Mouse (Mus musculus) ovary, adult 18-20 months (tissue): ENCODE data around the gene Cel.

ENCODE experiments used
- DNase-seq: peaks from one replicate; pipeline ENCODE4 v3.0.0; 2022; ENCODE audit warnings: low spot score, mixed read lengths

Gene Cel

DNA sequence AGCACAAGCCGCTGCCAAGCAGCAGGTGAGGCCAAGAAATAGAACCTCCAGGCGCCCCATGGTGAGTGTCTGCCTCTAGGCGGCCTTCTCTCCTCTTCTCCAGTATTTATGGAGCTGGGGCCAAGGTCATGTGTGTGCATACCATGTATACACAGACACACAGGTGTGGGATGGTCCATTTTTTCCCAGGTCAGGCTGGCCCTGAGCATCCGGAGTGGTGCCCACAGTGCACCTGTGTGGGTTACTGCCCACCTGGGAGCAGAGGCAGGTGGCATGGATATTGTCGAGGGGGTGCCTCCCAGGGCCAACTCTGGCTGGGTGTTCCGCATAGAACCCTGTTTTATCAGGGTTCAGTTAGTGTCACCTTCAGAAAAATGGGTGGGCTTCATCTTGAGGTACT is at the start of gene Cel:
TSS of gene Cel (minus strand) at position 101 of the 400 bp plus-strand sequence.
- DNase-seq, result no peak

DNA sequence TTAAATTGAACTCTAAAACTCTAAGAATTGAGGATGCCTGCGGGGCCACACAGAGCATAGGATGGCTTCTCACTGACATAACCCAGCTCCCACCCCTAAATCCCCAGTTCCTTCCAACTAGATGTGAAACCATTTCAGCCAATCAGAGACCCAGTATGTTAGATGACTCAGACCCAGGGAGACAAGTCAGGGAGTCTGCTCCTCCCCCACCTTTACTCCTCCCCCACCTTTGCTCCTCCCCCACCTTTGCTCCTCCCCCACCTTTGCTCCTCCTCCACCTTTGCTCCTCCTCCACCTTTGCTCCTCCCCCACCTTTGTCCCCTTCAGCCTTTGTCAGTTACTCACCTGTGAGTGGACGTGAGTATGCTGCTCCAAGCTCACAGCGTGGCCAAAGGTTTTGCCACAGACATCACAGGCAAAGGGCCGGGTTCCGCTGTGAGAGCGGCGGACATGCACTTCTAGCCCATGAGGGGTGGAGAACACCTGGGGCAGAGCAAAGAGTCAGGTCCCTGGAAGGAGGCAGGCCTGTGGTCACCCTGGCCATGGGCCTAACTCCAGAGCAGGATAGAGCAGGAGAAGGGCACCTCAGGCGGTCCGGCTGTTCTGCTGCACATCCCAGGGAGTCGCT is 49.3 kb upstream of the Cel start:
- DNase-seq, result no peak

DNA sequence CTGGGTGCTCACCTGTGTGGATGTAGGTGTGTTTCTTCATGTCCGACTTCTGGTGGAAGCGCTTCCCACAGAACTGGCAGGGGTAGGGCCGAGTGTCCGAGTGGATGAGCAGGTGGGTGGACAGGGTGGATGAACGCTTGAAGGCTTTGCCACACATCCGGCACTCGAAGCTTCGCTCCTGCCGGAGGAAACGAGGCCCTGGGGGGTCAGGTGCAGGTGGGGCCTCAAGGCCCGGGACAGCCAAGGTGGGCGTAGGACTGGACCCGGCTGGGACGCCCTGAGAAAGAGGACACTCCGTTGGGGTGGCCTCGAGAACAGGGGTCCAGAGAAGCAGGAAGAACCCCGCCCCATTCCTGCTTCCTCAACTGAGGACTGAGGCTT is 48.2 kb upstream of the Cel start:
- DNase-seq, result no peak

DNA sequence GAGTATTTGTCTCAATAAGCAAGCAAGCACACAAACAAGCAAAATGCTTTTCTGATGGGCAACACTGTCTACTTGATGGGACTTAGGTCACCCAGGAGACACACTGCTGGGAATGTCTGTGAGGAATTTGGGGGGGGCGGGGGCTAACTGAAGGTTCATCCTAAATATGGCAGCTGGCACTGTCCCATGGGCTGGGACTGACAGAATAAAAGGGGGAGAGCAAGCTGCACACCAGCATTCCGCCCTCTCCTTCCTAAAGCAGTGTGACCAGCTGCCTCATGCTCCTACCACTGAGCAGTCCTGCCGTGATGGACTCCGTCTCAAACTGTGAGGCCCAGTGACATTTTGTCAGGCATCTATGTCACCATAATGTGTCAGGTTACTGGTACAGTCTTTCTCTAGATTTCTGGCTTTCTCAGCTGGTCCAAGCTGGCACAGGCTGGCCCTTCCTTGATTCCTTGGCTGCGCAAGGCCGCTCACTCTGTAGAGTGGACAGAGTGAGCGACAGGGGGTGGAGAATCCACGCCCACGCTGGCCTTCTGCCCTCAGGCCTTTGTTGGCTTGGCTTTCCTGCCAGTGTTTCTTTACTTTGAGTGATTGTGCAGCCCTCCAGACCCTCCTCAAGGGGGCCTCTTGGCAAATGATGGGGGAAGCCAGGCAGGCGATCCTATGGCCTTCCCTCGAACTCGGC is 47.7 kb upstream of the Cel start:
- no peak for DNase-seq

DNA sequence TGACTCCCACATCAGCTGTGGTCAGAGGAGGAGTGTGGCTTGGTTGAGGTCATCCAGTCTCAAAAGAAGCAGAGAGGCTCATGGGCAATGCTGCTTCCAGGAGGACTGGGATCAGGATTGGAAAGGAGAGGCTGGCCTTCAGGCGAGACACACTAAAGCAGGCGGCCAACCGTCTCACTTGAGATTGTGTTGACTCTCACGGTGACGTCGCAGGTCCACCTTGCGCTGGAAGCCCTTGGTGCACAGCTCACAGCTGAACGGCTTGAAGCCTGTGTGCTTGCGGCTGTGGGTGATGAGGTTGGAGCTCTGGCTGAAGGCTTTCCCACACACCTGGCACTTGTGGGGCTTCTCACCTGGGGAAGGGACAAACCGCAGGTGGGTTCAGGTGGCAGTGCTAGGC is 46.6 kb upstream of the Cel start:
- DNase-seq, result no peak

DNA sequence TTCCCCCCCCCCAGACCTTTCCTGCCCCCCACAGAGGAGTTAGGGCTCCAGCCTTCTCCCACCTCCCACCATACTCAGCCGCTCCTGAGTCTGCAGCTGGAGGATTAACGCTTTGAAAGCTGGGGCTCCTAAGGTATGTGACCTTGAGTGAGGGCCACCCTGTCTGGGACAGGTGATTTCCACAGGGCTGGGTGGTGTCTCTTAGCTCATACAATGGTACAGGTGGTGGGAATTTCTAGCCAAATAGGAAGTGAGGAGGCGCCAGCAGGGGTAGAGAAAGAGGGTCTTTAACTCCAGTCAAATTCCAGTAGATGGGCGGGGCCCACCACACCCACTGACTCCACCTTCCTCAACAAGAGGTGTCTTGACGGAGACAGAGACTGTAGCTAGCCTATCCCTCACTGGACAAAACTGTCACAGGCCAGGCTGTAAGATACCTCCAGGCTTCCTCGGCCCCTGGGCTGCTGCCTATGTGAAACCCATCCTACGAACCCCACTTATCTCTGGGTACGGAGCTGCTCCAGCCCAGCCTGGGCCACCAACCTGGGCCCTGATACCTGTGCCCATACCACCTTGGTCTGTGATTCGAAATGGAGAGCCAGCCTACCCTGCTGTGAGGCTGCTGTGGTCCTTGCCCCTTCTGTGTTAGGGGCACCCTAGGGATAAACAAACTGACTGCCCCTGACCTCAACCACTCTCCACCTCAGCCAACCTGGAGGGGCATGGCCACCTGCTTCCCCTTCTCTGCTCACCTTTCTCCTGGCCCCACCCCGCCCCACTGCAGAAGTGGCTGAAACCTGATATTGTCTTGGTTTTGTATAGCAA is 44.4 kb upstream of the Cel start:
- no peak for DNase-seq

DNA sequence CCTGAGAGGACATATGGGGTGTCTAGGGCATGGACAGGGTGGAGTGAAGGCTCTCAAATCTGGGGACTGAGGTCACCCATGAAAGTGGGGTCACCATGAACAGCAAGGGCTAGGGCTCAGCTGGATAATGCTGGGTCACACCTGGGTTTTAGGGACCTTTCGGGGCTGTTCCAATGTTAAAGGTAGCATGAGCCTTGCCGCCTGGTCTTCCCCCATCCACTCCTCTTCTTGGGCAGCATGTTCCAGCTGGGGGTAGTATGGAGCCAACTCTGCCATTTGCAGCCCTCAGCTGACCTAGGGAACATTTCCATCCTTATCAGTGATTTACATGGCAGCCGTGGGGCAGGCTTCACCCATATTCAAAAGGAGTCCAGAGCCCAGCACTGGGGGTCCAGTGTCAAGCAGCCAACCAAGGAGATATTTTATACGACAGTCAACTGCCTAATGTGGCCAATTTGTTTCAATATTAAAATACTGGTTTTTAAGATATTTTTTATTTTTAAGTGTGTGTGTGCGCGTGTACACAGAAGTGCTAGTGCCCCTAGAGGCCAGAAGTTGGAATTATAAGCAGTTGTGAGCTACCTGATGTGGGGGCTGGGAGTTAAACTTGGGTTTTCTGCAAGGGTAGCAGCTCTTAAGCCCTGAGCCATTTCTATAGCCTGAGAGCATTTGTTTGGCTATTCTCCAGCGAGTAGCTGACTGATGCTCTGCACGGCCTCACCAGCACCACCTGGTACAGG is 43.6 kb upstream of the Cel start:
- DNase-seq, result no peak

DNA sequence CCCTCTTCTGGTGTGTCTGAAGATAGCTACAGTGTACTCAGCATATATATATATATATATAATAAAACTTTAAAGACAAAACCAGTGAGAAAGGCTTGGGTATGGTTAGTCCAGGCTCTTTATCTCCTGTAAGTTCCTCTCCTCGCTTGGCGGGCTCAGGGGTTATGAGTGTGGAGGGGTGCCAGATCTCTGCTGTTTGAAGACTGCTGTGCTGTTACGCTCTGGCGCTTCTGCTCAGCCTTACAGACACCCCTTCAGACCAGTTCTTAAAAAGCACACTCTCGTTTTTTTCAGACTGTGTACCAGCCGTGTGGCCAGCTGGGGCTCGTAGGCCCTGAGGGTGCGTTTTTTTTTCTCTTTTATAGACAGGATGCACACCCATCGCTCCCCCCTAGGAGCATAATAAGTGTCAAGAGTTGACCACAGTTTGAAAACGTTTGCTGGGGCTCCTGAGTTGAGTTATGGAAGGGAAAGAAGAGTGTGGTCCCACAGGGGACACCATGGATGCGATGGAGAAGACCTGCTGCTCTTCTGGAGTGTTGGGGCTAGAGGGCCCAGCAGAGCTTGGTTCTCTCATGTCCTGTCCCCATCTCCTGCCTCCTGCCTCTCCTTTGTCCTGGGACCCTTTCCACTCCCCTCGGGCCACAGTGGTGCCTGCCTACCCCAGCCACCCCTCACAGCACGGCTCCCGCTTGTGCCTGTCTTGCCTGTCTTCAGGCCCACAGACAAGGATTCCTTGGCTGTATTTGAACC is 42.8 kb upstream of the Cel start:
- DNase-seq, result no peak

DNA sequence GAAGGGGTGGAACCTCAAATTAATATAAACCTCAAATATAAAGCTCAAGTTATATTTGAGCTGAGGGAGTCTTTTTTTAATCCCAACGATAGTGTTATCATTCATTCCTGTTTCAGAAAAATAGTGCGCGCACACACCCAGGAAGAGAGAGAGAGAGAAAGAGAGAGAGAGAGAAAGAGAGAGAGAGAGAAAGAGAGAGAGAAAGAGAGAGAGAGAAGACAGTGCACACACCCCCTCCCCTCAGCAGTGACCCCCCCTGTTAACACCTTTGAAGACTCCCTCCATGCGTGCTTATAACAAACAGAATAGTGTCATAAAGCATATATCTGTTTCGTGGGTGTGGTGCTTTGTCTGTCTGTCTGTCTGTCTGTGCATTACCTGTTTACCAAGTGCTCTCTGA is 40.3 kb upstream of the Cel start:
- no peak for DNase-seq

DNA sequence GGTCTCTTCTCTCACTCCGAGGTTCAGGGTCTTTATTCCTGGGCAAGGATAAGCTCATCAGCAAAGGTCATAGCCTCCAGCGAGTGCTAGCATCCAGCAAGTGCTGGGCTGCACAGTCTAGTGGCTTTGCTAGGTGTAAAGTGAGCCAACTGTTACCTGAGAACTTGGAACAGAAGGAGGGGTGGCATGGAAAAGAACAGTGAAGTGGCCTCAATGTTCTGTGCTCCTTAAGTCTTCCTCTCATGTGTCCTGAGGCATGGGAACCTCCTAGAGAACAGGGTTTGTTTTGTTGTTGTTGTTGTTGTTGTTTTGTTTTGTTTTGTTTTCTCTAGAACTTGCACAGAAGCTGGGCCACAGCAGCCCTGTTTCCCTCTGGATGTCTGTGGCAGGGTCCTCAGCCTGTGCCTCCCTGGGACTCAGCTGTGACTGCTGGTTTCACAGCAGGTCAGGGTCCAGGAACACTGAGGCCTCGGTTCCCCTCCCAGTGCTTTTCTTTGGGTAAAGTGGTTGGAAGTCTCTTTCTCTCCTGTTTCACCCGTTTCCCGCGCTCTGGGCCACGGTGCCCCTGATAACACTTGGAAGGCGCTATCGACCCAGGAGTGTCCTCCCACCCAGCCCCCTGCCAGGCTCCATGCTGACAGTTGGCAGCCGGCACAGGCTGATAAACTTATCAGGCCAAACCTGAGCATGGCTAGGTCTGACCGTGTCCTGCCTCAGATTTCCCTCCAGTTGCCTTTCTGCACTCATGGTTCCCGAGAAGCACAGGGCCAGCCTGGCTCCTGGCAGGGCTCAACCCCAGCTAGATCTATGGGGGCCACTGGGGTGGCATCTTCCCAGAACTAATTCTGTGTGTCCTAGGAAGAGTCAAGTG is 38.8 kb upstream of the Cel start:
- DNase-seq, result no peak

DNA sequence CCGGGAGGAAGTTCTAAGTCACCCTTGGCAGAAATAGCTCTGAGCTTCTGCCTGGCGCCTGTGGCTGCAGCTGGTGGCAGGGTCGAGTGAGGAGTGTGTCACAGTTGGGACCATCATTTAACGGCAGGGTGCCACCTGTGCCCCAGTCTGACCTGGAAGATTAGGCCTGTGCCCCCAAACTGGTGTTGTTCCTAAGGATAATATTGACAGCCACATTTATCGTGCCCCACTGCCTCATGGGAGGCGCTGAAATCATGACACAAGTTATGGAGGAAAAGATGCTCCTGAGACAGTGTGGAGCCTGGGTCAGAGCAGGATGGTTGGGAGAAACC is 36.3 kb upstream of the Cel start:
- no peak for DNase-seq

DNA sequence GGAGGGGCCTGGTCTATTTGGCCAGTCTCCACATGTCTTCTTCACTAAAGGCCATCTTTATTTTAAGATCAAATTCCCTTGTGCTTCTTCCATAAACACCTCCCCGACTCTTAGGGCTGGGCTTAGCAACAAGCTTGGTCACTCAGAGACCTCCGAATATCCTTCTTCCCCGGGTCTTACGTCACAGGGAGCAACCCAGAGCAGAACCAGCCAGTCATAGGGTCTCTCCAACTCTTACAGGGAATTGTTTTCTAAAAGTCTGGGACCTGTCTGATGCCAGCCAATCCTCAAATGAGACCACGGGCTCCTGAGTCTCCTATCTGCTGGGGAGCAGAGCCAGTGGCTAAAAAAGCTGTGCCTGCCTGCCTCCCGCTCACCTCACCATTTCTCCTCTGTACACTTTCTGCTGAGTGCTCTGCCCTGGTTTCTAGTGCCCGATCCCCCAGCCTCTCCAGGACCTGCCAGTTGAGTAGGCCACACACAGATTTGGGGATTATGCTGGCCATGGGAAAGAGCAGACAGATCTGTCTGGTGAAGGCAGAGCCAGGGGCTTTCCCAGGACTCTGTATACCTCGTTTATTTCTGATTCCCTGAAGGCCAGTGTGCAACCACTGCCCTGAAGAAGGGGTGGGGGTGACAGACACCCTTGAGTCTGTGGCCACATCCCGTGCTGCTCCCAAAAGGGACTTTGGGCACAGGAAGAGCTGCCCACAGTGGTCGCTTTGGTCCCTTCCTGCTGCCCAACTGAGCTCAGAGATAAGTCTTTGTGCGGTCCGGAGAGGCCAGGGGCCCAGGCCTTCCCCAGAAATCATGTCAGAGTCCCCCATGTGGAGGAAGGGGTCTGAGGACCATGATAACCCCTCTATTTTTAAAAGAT is 35.7 kb upstream of the Cel start:
- no peak for DNase-seq

DNA sequence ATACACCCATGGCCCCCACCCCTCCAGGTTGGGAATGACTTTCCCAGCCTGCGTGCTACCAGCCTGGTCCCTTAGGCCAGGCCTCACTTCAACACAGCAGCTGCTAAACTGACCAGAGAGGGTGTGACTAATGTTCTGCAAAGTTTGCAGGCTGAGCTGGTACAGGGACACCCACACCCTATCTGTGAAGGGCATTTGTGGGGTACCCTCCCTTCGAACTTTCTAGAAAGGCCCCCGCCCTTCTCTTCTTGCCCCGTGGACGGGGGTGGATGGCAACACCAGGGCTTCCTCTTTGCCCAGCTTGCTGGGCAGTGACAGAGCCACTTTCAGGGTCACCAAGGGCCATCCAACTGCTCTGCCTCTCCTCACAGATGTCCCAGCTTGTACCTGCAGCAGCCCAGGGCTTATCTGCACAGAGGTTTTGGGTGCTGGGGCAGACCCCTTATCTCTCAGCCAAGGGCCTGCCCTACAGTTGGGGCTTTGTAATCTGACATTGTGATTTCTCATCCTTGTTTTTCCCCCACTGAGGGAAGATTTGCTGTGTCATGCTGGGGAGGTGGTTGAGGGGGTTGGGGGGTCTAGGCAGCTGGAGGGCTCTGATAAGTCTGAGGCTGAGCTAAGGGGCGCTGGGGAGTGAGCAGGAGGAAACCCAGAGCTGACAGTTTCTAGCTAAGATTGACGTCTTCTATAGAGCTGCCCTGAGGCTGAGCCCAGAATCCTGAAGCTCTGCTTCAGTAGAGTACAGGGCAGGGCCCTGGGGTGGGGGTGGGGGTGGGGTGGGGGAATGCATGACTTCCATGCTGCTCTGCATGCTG is 34.7 kb upstream of the Cel start:
- no peak for DNase-seq

DNA sequence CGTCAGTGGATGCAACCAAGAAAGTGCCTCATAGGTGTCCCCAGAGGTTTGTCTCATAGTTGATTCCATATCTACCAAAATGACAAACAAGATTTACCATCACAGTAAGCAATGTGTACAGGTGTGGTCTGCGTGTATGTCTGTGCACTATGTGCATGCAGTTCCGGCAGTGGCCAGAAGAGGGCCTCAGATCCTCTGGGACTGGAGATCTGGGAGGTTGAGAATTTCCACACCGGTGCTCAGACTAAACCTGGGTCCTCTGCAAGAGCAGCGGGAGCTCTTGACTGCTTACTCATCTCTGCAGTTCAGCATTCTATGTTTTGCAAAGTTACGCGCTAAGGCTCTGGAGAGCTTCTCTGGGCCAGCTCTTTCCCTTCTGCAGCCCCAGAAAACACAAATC is 33.8 kb upstream of the Cel start:
- no peak for DNase-seq

DNA sequence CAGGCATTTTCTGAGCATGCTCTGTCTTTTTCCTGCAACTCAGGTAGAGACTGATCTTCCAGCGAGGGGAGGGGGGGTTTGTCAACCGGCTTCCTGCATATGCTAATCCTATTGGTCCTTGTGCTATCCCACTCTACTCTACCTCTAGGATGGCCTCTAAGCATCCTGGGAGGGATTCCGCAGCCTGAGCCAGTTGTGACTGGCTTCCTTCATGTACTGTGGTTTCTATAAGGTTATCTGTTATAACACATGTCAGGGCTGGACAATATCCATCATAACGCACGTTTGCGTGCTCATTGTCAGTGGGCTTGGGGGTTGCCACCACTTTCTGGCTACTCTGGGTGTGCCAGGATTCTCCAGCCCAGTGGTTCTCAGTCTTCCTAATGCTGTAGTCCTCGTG is 32.8 kb upstream of the Cel start:
- no peak for DNase-seq

DNA sequence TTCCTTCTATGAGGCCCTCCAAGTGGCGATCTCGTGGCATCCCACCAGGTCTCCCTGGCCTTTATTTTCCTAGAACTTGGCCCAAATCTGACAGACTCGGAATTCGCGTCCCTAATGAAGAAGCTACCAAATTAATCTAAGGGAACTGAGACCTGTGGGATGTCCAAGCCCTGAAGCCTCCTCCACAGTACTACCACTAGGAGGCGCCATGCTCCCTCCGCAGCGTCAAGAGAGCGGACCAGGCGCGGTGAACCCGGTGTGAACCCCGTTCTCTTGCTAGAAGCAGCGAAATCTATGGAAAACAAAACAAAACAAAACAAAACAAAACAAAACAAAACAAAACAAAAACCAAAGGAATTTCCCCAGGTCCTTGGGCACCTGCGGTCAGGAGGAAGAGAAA is 29.6 kb upstream of the Cel start:
- DNase-seq, result peak; percentile 26

DNA sequence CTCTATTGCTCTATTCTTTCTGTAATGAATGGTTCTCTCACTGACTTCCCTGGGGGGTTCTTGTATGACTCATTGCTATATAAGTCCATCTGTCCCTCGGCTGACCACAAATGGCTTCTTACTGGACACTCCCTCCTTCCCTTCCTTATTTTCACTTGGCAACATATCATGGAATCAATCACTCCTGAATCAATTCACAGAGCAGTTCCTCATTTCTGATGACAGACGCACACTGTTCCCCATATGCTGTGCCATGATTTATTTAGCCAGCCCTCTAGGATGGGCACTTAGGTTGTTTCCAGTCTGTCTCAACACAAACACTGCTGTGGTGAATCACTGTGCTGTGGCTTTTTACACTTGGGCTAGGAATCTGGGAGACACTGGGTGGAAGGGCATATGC is 28.3 kb upstream of the Cel start:
- no peak for DNase-seq

DNA sequence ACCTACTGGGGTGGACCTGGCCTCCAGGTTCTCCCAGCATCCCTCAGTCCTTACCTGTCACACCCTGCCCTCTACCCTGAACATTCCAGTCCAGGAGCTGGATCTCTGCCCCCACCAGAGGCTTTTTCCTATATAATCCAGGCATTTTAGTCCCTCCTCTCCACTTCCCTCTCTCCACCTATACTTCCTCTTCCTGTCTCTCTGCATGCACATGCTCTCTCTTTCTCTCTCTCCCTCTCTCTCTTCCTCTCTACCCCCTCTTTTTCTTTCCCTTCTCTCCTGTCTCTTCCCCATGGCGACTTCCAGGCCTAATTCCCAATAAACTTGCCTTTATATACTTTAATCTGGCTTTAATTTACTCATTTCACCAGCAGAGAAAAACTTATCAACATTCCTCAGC is 25.4 kb upstream of the Cel start:
- no peak for DNase-seq

DNA sequence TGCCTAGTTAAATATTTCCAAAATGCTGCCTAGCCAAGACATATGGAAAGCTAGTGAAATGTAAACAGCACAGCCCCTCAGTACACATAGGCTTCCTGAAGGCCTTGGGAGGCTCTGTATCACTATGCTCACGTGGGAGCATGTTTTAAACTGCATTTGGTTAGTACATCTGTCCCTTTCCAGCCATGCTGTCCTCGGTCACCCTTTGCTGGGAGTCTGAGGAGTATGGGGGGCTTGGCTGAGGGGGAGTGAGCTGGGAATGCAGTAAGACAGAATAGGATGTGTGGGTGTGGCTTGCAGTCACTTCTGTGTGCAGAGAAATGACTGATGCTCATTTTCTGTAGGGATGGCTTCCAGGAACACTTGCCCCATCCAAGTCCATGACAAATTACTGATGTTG is 22.5 kb upstream of the Cel start:
- DNase-seq, result no peak
